Mouse (Mus musculus) common myeloid progenitor, adult 5-6 weeks (primary cell): ENCODE measurements at regions not wholly inside any gene's neighbourhood (a gene's known extent, or its start where the extent isn't known, plus 50 kb on each side); places are given as distances from the start of the nearest gene placed in this dataset.

Experiments used
- ATAC-seq: replicated peaks from 2 replicates; pipeline ENCODE4 v1.8.0; 2016; ENCODE audit warnings: low read depth, mild to moderate bottlenecking, moderate TSS enrichment, inconsistent platforms; ENCODE audit not compliant: poor library complexity, severe bottlenecking

- no peak for ATAC-seq
These were observed 261.0 kb upstream of the Nsun2 start for GRCm38 (mm10) chr13:69272506-69272905.

DNA sequence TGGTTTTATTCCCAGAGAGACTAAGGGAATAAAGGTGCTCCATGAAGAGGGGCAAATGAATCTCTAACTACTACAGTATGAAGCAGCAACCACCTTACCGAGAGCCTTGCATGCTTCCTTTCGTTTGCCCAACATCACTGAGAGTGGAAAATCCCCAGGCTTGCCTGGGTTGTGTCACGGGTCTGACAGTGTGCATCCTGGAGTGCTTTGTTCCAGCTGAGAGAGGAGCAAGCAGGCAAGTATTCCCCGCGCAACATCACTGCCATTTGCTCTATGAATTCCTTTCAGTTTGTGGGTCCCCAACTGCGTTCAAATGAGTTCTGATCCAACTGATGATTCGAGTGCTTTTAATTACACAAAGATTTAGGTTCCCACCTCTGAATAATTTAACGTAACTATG lies 253.9 kb upstream of the Nsun2 start:
- ATAC-seq = no peak

- no peak for ATAC-seq
These were observed 239.1 kb upstream of the Nsun2 start for GRCm38 (mm10) chr13:69294483-69294882.

GRCm38 (mm10) chr13:69303316-69303715 lies 230.2 kb upstream of the Nsun2 start:
- no peak for ATAC-seq

DNA sequence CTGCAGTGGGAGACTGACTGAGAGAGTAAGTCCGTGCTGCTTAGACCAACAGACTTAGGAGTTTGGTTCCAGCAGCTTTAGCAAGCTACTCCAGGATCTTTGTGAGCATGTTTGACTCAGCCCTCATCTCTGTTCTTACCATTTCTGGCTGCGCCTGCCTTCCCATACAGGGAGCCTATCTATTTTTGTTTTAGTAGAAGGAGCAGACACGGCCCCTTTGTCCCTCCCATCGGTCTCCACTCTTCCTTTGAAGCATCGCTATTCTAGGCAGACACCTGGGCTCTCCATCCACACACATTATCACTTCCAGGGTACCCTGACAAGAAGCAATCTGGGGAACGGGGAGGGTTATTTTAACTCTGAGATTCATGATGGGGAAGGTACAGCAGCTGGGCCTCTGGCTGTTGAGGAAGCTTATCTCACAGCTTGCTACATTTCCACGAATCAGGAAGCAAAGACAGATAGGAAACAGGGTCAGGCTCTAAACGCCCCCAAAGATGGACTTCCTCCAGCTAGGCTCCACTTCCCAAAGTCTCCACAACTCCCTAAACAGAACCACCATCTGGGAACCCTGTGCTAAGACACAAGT lies 203.0 kb upstream of the Nsun2 start:
- ATAC-seq = no peak

DNA sequence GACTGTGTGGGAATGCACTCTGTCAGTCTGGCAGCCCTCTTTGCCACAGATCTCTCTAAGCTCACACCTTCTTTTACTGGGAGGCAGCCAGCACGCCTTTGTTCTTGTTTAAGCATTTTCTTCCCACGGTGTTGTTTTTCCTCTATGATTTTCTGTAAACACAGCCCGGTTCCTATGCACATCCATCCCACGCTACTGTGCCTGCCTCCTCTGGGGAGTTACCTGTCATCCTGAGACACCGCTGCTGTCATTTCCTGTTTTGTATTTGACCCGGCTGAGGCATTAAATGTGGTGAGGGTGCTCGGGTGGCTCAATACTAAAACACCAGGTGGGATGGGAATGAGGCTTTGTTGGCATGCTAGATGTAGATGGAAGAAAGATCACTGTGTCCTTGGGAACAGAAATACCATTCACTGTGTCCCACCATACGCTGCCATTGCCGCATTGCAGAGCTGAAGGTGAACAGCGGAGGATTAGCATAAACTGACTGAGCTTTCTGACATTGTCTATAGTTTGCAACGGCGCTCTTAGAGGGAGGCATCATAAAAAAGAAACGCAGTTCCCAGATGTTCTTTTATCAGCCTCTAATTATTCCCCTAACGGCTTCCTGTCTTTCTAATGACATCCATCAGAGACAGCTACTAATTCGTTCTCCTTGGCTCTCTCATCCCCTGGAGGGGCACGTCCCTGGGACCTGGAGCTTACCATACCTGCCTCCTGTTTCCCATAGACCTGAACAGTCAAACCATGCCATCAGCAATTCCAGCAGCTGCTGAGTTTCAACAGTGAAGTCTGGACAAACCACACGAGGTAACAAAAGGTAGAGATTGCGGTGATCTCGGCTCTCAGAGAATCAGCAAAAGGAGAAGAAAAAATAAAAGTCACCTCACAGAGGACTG lies 201.8 kb upstream of the Nsun2 start:
- no peak for ATAC-seq

- no peak for ATAC-seq
These were observed 189.7 kb upstream of the Nsun2 start for GRCm38 (mm10) chr13:69343806-69344205.

- ATAC-seq = no peak
These were observed 176.1 kb upstream of the Nsun2 start for GRCm38 (mm10) chr13:69357435-69357834.

GRCm38 (mm10) chr13:69365880-69366490 lies 167.6 kb upstream of the Nsun2 start:
- ATAC-seq = no peak

GRCm38 (mm10) chr13:69373101-69373815 lies 160.3 kb upstream of the Nsun2 start:
- no peak for ATAC-seq

DNA sequence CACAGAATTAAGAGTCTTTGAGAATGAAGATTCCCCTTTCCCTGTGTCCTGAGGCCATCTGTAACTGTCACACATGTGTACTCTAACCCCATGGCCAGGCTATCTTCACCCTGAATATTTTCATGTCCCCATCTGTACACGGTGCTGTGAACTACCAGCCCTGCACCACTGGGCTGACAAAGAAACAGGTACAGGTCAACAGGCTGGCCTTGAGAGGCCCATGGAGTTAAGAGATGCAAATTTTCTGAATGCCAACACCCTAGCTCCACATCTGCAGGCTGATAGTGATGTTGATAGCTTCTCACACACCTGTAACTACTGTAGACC lies 159.8 kb upstream of the Nsun2 start:
- ATAC-seq = no peak

- ATAC-seq = no peak
These were observed 153.1 kb upstream of the Nsun2 start for GRCm38 (mm10) chr13:69380403-69380802.

DNA sequence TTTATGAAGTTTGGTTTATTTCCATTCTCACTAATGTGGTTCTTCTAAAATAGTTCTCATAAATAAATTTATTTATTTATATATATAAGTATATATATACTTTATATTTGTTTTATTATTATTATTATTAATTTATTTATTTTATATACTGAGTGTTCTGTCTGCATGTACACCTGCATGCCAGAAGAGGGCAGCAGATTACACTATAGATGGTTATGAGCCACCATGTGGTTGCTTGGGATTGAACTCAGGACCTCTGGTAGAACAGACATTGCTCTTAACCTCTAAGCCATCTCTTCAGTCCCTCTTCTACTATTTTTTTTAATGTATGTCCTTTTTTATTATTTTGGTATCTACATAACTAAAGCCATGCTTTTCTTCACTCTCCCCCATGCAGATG lies 148.8 kb upstream of the Nsun2 start:
- ATAC-seq = no peak

- no peak for ATAC-seq
These were observed 140.4 kb upstream of the Nsun2 start for GRCm38 (mm10) chr13:69392917-69393827.

DNA sequence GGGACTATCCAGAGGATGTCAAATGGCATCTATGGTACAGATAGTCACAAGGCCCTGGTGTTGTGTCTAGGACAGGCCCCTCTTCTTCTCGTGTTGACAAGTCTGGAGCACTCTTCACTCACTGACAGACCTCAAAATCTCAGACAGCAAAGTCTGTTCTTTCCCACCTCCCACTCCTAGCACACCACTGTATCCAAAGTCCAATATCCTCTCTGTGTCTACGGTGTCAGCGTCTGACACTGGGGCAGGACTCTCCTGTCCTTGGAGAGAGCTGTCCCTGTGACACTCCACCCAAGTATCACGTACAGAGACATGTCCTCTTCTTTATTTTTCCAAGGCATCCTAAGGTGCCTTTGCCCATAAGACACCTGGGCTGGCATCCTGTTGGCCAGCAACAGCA lies 139.0 kb upstream of the Nsun2 start:
- no peak for ATAC-seq

- no peak for ATAC-seq
These were observed 123.2 kb upstream of the Nsun2 start for GRCm38 (mm10) chr13:69410359-69410758.

GRCm38 (mm10) chr13:69414813-69415212 lies 118.7 kb upstream of the Nsun2 start:
- no peak for ATAC-seq

GRCm38 (mm10) chr13:69416726-69417125 lies 116.8 kb upstream of the Nsun2 start:
- ATAC-seq = no peak

- ATAC-seq = no peak
These were observed 115.6 kb upstream of the Nsun2 start for GRCm38 (mm10) chr13:69417855-69418478.
